Mouse (Mus musculus): ENCODE measurements around the gene Palld.

Gene Palld

GRCm38 (mm10) chr8:61866920-61867319, 35.6 kb downstream of the Palld start:
- WGBS: 91% methylated on average over 1 of the region's 1 CpGs

- 62% methylated on average over 7 of the region's 7 CpGs for WGBS
Measured at GRCm38 (mm10) chr8:61865365-61865764, 37.1 kb downstream of the Palld start.

- 66% methylated on average over 4 of the region's 4 CpGs for WGBS
Measured at GRCm38 (mm10) chr8:61851270-61851669, 51.2 kb downstream of the Palld start.

- WGBS: 70% methylated on average over 7 of the region's 7 CpGs
Measured at GRCm38 (mm10) chr8:61848581-61849162, 53.8 kb downstream of the Palld start.

- WGBS: 87% methylated on average over 5 of the region's 5 CpGs
Measured at GRCm38 (mm10) chr8:61847494-61847893, 55.0 kb downstream of the Palld start.

GRCm38 (mm10) chr8:61844992-61845391, 57.5 kb downstream of the Palld start:
- WGBS: 35% methylated on average over 2 of the region's 2 CpGs

- 53% methylated on average over 4 of the region's 4 CpGs for WGBS
Measured at GRCm38 (mm10) chr8:61844575-61844974, 57.9 kb downstream of the Palld start.

- 74% methylated on average over 8 of the region's 8 CpGs for WGBS
Measured at GRCm38 (mm10) chr8:61843776-61844175, 58.7 kb downstream of the Palld start.

GRCm38 (mm10) chr8:61833211-61833610, 69.3 kb downstream of the Palld start:
- 89% methylated on average over 3 of the region's 3 CpGs for WGBS

GRCm38 (mm10) chr8:61831944-61832343, 70.5 kb downstream of the Palld start:
- WGBS: 79% methylated on average over 4 of the region's 4 CpGs

GRCm38 (mm10) chr8:61830821-61831220, 71.7 kb downstream of the Palld start:
- 54% methylated on average over 6 of the region's 6 CpGs for WGBS

GRCm38 (mm10) chr8:61824563-61824962, 77.9 kb downstream of the Palld start:
- WGBS: 70% methylated on average over 3 of the region's 3 CpGs

GRCm38 (mm10) chr8:61823157-61823556, 79.3 kb downstream of the Palld start:
- WGBS: 34% methylated on average over 5 of the region's 5 CpGs

GRCm38 (mm10) chr8:61803764-61804163, 98.7 kb downstream of the Palld start:
- 96% methylated on average over 2 of the region's 2 CpGs for WGBS

GRCm38 (mm10) chr8:61802840-61803239, 99.7 kb downstream of the Palld start:
- WGBS: 74% methylated on average over 2 of the region's 2 CpGs

GRCm38 (mm10) chr8:61797391-61797947, 105.0 kb downstream of the Palld start:
- 79% methylated on average over 1 of the region's 1 CpGs for WGBS

GRCm38 (mm10) chr8:61796537-61797050, 105.9 kb downstream of the Palld start:
- WGBS: 76% methylated on average over 7 of the region's 7 CpGs

GRCm38 (mm10) chr8:61789946-61790345, 112.5 kb downstream of the Palld start:
- 89% methylated on average over 3 of the region's 3 CpGs for WGBS

- WGBS: 96% methylated on average over 5 of the region's 5 CpGs
Measured at GRCm38 (mm10) chr8:61789289-61789688, 113.2 kb downstream of the Palld start.

- WGBS: 93% methylated on average over 7 of the region's 7 CpGs
Measured at GRCm38 (mm10) chr8:61782931-61783491, 119.5 kb downstream of the Palld start.

- WGBS: 81% methylated on average over 5 of the region's 5 CpGs
Measured at GRCm38 (mm10) chr8:61780652-61781257, 121.7 kb downstream of the Palld start.

GRCm38 (mm10) chr8:61778194-61778593, 124.3 kb downstream of the Palld start:
- 79% methylated on average over 3 of the region's 3 CpGs for WGBS

- WGBS: 73% methylated on average over 9 of the region's 9 CpGs
Measured at GRCm38 (mm10) chr8:61776560-61776959, 125.9 kb downstream of the Palld start.
